Mouse (Mus musculus) forebrain, embryonic 12.5 days (tissue): ENCODE data around the gene Hdac4. TPM values are rescaled to one million over a fixed set of nuclear protein-coding genes. Genes with fewer than 3 reads are reported as not detected.

Source experiments
- ATAC-seq: fragments of 200-750 bp; cut with Nextera tagmentation; 2 replicates; pipeline ENCODE4 v1.8.0; 2017; ENCODE audit warnings: moderate TSS enrichment; ENCODE audit not compliant: low FRiP score
- H3K27ac ChIP-seq: fragments of 300-500 bp; sonication (generic); 2 replicates; pipeline ENCODE4 v1.5.1; 2016; ENCODE audit warnings: mild to moderate bottlenecking
- H3K27me3 ChIP-seq: fragments of 300-500 bp; sonication (generic); 2 replicates; pipeline ENCODE4 v1.6.1; 2016; ENCODE audit warnings: mild to moderate bottlenecking
- H3K36me3 ChIP-seq: fragments of 300-500 bp; sonication (generic); replicated peaks from 2 replicates; pipeline ENCODE4 v1.6.1; 2016; ENCODE audit warnings: mild to moderate bottlenecking
- H3K4me1 ChIP-seq: fragments of 300-500 bp; sonication (generic); 2 replicates; pipeline ENCODE4 v1.6.1; 2016
- H3K4me2 ChIP-seq: fragments of 300-500 bp; sonication (generic); 2 replicates; pipeline ENCODE4 v1.6.1; 2016; ENCODE audit warnings: mild to moderate bottlenecking, moderate library complexity
- H3K4me3 ChIP-seq: fragments of 300-500 bp; sonication (generic); replicated peaks from 2 replicates; pipeline ENCODE4 v1.5.1; 2016; ENCODE audit warnings: mild to moderate bottlenecking
- H3K9ac ChIP-seq: fragments of 300-500 bp; sonication (generic); 2 replicates; pipeline ENCODE4 v1.6.1; 2016; ENCODE audit warnings: mild to moderate bottlenecking
- H3K9me3 ChIP-seq: fragments of 300-500 bp; sonication (generic); 2 replicates; pipeline ENCODE4 v1.6.1; 2016
- WGBS: fragments of 180-500 bp; shearing (Covaris S2); methylation state at CpG from one replicate; pipeline ENCODE4 v1.1.7; 2016; 5-methylcytosine and 5-hydroxymethylcytosine counted together
- polyA plus RNA-seq: library from polyadenylated mRNA; unstranded; fragments of >200 nt; fragmentation: Nextera tagmentation; extraction: Ambion mirVana; gene quantifications from 2 replicates; pipeline ENCODE4 v1.2.1, GENCODE M21; 2016

Hdac4 gene
- polyA plus RNA-seq, 1 experiment from 2014 or later = 24.8 TPM

DNA sequence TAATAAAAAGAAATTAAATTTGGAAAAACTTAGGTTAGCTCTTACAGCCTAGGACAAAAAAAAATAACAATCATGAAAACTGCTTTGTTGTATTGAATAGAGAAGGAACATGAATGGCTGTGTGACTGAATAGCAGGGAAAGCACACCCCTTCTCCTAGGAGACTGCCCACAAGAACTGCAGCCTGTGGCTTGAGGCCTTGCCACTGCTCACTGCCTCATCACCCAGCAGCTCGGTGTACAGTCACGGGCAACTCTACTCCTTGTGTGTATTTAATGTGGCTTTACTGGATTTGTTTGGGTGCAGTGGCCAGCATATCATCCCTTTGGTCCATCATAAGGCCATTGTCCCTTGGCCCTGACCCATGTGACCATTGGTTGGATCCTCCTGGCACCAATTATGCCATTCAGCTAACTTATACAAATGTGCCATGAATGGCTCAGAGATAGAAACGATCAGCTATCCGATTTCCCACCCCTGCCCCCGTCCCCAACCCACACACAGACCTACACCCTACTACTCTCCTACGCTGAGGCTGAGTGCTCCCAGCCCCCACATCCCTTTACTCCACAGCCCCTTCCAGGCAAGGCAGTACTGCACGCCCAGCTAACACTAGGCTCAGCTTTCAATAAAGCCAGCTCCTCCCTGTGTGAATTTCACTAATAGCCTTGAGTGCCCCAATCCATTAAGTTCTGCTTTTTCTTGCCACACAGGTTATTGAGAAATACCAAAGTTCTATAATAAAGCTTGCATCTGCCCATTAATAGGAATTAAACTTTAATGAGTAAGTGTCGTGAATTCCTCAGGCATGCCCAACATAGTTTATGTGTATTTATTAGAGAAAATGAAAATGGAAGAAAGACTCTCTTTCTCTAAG is 134.1 kb downstream of the Hdac4 start:
- Histone ChIP-seq H3K4me1 (peaks cover 25% of the 10 kb centered on the region), H3K9me3 (no peaks in the 10 kb centered on the region), H3K36me3 (no peaks in the 10 kb centered on the region), H3K9ac (no peak overlapping the region), H3K4me2 (no peak overlapping the region), H3K27ac (peak overlapping the region; percentile 65), H3K27me3 (no peaks in the 10 kb centered on the region), H3K4me3 (no peak overlapping the region)
- 23% methylated on average over 8 of the region's 8 CpGs for WGBS
- ATAC-seq = peak; percentile 75; the same call in 1 of the 2 replicates

- 74% methylated on average over 4 of the region's 4 CpGs for WGBS
- no peaks in the 10 kb centered on the region for H3K9me3 ChIP-seq
- no peaks in the 10 kb centered on the region for H3K36me3 ChIP-seq
- H3K4me3 ChIP-seq = no peak overlapping the region
- H3K4me2 ChIP-seq = no peak overlapping the region
- H3K4me1 ChIP-seq = peaks cover 28% of the 10 kb centered on the region
- H3K9ac ChIP-seq = no peak overlapping the region
- no peaks in the 10 kb centered on the region for H3K27me3 ChIP-seq
- ATAC-seq = no peak
- no peak overlapping the region for H3K27ac ChIP-seq
Observed at GRCm38 (mm10) chr1:92060532-92061064, 134.9 kb downstream of the Hdac4 start.

- Histone ChIP-seq H3K4me2 (no peak overlapping the region), H3K4me1 (peaks cover 36% of the 10 kb centered on the region), H3K27me3 (no peaks in the 10 kb centered on the region), H3K9ac (no peak overlapping the region), H3K27ac (no peak overlapping the region), H3K4me3 (no peak overlapping the region), H3K9me3 (no peaks in the 10 kb centered on the region), H3K36me3 (no peaks in the 10 kb centered on the region)
- no peak for ATAC-seq
- WGBS = 91% methylated on average over 1 of the region's 1 CpGs
Observed at GRCm38 (mm10) chr1:92059571-92059970, 135.9 kb downstream of the Hdac4 start.

DNA sequence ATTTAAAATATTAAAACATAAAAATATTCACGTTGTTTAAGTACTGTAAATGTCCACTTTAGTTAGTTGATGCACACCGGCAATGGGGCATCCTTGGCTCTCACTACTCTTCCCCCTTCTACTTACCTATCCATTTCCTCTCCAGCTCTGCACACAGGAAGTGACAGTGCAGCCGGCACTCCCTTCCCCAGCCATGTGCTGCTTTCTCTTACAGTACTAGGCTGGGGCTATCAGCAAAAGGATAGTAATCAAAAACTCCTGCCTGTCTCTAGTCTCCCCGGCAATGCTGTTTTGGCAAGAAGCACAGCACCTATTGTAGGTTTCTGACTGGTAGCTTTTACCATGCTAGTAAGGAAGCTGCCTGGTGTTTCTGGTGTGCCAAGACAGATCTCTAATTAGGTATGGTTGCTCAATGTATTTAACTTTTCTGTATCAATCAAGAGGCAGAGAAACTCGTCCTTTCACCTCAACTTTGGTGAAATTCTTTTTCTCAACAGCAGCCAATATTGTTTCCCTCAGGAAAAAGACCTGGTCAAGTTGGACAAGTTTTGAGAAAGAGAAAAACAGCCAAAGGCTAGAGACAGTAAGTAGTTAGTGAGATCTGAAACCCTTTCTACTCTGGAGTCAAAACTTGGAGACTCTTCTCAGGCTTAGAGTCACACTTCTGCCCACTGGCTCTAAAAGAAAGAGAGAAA is 136.6 kb downstream of the Hdac4 start:
- ATAC-seq = no peak
- Histone ChIP-seq H3K36me3 (no peaks in the 10 kb centered on the region), H3K27me3 (no peaks in the 10 kb centered on the region), H3K4me2 (no peak overlapping the region), H3K27ac (no peak overlapping the region), H3K4me1 (peaks cover 36% of the 10 kb centered on the region), H3K9me3 (no peaks in the 10 kb centered on the region), H3K9ac (no peak overlapping the region), H3K4me3 (no peak overlapping the region)
- 84% methylated on average over 5 of the region's 5 CpGs for WGBS

DNA sequence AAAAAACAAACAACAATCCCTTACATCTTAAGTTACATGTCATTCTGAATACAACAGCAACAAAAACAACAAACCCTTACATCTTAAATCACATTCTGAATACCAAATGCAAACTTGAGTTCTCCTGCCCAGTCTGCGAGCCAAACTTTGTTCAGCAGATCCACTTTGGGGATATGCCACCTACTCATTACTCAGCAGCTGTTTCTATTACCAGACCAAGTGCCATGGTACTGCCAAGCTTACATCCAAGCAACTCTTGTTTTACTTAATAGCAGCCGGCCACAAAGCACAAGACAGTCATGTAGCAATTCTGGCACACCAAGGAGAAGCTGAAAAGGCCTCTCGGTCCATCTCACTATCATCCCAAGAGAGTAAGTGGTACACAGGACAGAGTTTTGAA is 138.4 kb downstream of the Hdac4 start:
- Histone ChIP-seq H3K27ac (no peak overlapping the region), H3K9me3 (no peaks in the 10 kb centered on the region), H3K4me3 (no peak overlapping the region), H3K4me1 (peaks cover 21% of the 10 kb centered on the region), H3K9ac (no peak overlapping the region), H3K4me2 (no peak overlapping the region), H3K36me3 (no peaks in the 10 kb centered on the region), H3K27me3 (no peaks in the 10 kb centered on the region)
- no peak for ATAC-seq
- 96% methylated on average over 3 of the region's 3 CpGs for WGBS

GRCm38 (mm10) chr1:92055149-92055548 is 140.3 kb downstream of the Hdac4 start:
- WGBS = 63% methylated on average over 2 of the region's 2 CpGs
- Histone ChIP-seq H3K4me1 (peaks cover 26% of the 10 kb centered on the region), H3K9me3 (no peaks in the 10 kb centered on the region), H3K4me3 (no peak overlapping the region), H3K27me3 (no peaks in the 10 kb centered on the region), H3K9ac (no peak overlapping the region), H3K36me3 (no peaks in the 10 kb centered on the region), H3K27ac (no peak overlapping the region), H3K4me2 (no peak overlapping the region)
- no peak for ATAC-seq

DNA sequence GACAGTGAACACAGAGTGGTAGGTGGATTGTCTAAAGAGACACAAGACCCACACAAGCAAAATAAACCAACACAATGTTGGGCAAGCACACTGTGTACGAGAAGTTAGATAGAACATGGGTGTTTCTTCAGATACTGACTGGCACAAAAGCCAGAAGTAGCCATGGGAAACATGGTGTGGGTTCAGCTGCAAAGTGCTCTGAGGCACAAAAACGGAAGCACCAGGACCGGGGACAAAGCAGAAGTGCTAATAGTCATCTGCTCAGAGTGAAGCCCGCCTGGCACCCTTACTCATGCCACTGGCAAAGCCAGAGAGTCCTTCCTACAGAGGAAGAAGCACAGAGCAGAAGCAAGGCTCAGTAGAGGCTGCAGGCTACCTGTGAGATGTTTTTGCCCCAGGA is 143.3 kb downstream of the Hdac4 start:
- 83% methylated on average over 4 of the region's 4 CpGs for WGBS
- Histone ChIP-seq H3K4me2 (no peak overlapping the region), H3K27ac (no peak overlapping the region), H3K4me3 (no peak overlapping the region), H3K27me3 (no peaks in the 10 kb centered on the region), H3K9me3 (no peaks in the 10 kb centered on the region), H3K36me3 (no peaks in the 10 kb centered on the region), H3K4me1 (peaks cover 26% of the 10 kb centered on the region), H3K9ac (no peak overlapping the region)
- ATAC-seq = no peak

- Histone ChIP-seq H3K9ac (no peak overlapping the region), H3K27me3 (no peaks in the 10 kb centered on the region), H3K4me3 (no peak overlapping the region), H3K9me3 (no peaks in the 10 kb centered on the region), H3K4me2 (no peak overlapping the region), H3K4me1 (peaks cover 26% of the 10 kb centered on the region), H3K27ac (no peak overlapping the region), H3K36me3 (no peaks in the 10 kb centered on the region)
- WGBS = 87% methylated on average over 4 of the region's 4 CpGs
- ATAC-seq = no peak
Observed at GRCm38 (mm10) chr1:92051489-92052062, 143.9 kb downstream of the Hdac4 start.

GRCm38 (mm10) chr1:92050992-92051391 is 144.5 kb downstream of the Hdac4 start:
- no peak overlapping the region for H3K9ac ChIP-seq
- H3K27ac ChIP-seq = no peak overlapping the region
- H3K4me3 ChIP-seq = no peak overlapping the region
- H3K27me3 ChIP-seq = no peaks in the 10 kb centered on the region
- no peak for ATAC-seq
- no peaks in the 10 kb centered on the region for H3K36me3 ChIP-seq
- peaks cover 26% of the 10 kb centered on the region for H3K4me1 ChIP-seq
- H3K4me2 ChIP-seq = no peak overlapping the region
- no peaks in the 10 kb centered on the region for H3K9me3 ChIP-seq

DNA sequence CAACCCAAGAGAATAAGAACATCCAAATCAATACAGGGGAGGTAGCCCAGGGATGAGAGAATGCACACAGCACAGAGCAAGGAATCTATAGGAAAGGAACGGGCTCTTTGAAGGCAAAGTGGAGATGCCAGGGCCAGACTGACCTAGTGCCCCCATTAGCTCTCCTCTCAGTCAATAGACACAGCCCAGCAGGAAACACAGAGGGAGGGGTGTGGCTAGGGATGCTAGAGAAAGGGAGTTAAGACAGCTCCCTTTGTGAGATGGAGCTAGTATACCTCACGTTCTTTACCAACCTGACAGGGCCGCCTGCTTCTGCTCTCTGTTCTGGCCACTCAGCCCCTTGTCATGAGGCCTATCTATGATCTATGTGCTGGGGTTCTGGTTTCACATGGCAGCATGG is 144.9 kb downstream of the Hdac4 start:
- peaks cover 23% of the 10 kb centered on the region for H3K4me1 ChIP-seq
- no peak overlapping the region for H3K9ac ChIP-seq
- H3K27ac ChIP-seq = no peak overlapping the region
- no peak overlapping the region for H3K4me2 ChIP-seq
- WGBS = 17% methylated on average over 3 of the region's 3 CpGs
- ATAC-seq = no peak
- no peaks in the 10 kb centered on the region for H3K27me3 ChIP-seq
- H3K9me3 ChIP-seq = no peaks in the 10 kb centered on the region
- H3K36me3 ChIP-seq = no peaks in the 10 kb centered on the region
- H3K4me3 ChIP-seq = no peak overlapping the region

GRCm38 (mm10) chr1:92048415-92049354 is 146.8 kb downstream of the Hdac4 start:
- Histone ChIP-seq H3K27me3 (no peaks in the 10 kb centered on the region), H3K9ac (no peak overlapping the region), H3K27ac (no peak overlapping the region), H3K4me1 (peaks cover 18% of the 10 kb centered on the region), H3K4me3 (no peak overlapping the region), H3K36me3 (no peaks in the 10 kb centered on the region), H3K4me2 (no peak overlapping the region), H3K9me3 (no peaks in the 10 kb centered on the region)
- 93% methylated on average over 4 of the region's 4 CpGs for WGBS
- ATAC-seq = no peak
